In genomic region chr13:99355072-99355471, GRCm38 (mm10) we compare ENCODE assay signal across 30 mouse cellular contexts. TPM values are rescaled to one million over a fixed set of nuclear protein-coding genes. Genes with fewer than 3 reads are reported as not detected.
DNase-seq lines count a peak whose midpoint lies in the region; ATAC-seq and TF ChIP-seq lines count a peak whose summit lies in the region.
"Had no signal": no experiment of that assay in that cellular context is flagged by ENCODE, and none has a peak within 500 bp of the region (broad histone marks: within the 10 kb centered on the region; RNA-seq: fewer than 3 reads in every experiment).

No protein-coding gene starts in this region.

- TF ChIP-seq EP300 in lung, postnatal 0 days (IDR thresholded peaks at IDR 0.05): no peak

- WGBS in embryonic facial prominence, embryonic 13.5 days: 94% methylated on average over 6 of the region's 6 CpGs
- 92% methylated on average over 6 of the region's 6 CpGs for WGBS in embryonic facial prominence, embryonic 10.5 days
- WGBS in hindbrain, embryonic 13.5 days: 91% methylated on average over 6 of the region's 6 CpGs
- WGBS in hindbrain, embryonic 16.5 days: 85% methylated on average over 6 of the region's 6 CpGs
- 53% methylated on average over 6 of the region's 6 CpGs for WGBS in kidney, postnatal 0 days
- WGBS in kidney, adult 2 months: 84% methylated on average over 6 of the region's 6 CpGs
- WGBS in limb, embryonic 10.5 days: 87% methylated on average over 6 of the region's 6 CpGs
- 84% methylated on average over 6 of the region's 6 CpGs for WGBS in lung, postnatal 0 days

- no peaks in the 10 kb centered on the region for H3K27me3 ChIP-seq in embryonic facial prominence, embryonic 13.5 days
- no peaks in the 10 kb centered on the region for H3K27me3 ChIP-seq in embryonic facial prominence, embryonic 10.5 days (replicated peaks; ENCODE audit: low read depth, poor library complexity, severe bottlenecking)
- H3K27me3 ChIP-seq in hindbrain, embryonic 13.5 days: no peaks in the 10 kb centered on the region
- H3K27me3 ChIP-seq in hindbrain, embryonic 16.5 days (replicated peaks; ENCODE audit: control insufficient read depth, insufficient read depth, low read length): no peaks in the 10 kb centered on the region
- H3K27me3 ChIP-seq in kidney, postnatal 0 days (ENCODE audit: insufficient read depth, low read length): no peaks in the 10 kb centered on the region
- H3K27me3 ChIP-seq in kidney, adult 2 months (replicated peaks; ENCODE audit: control insufficient read depth, insufficient read depth, low read length): no peaks in the 10 kb centered on the region
- H3K27me3 ChIP-seq in limb, embryonic 10.5 days (ENCODE audit: low read depth, poor library complexity, severe bottlenecking): no peaks in the 10 kb centered on the region
- H3K27me3 ChIP-seq in lung, postnatal 0 days (replicated peaks; ENCODE audit: insufficient read depth, low read length): no peaks in the 10 kb centered on the region
- H3K27me3 ChIP-seq: CH12.LX; forebrain, embryonic 13.5 days; heart, embryonic 13.5 days; limb, embryonic 12.5 days; liver, embryonic 15.5 days; midbrain, embryonic 12.5 days; neural tube, embryonic 12.5 days had no signal

- no peak for TF ChIP-seq POLR2A in kidney, adult 2 months (IDR thresholded peaks at IDR 0.05; ENCODE audit: low read depth, low read length)

- ATAC-seq in embryonic facial prominence, embryonic 13.5 days (ENCODE audit: insufficient number of reproducible peaks, insufficient read depth, low FRiP score, low TSS enrichment, low read depth): no peak
- no peak for ATAC-seq in hindbrain, embryonic 13.5 days (ENCODE audit: low FRiP score)
- ATAC-seq in hindbrain, embryonic 16.5 days: no peak
- ATAC-seq in kidney, postnatal 0 days (replicated peaks; ENCODE audit: low FRiP score, low read depth): no peak
- no peak for ATAC-seq in lung, postnatal 0 days
- ATAC-seq: activated CD4-positive, CD25-positive, alpha-beta regulatory T cell, adult 4 months; forebrain, embryonic 13.5 days; inflammation-experienced regulatory T-cells, adult 6 months had no signal

- 0 out of 2 replicates have a peak overlapping the region, but pooled peaks have one; percentile 44 for H3K9ac ChIP-seq in embryonic facial prominence, embryonic 13.5 days
- peak overlapping the region; percentile 19; the same call in 1 of the 2 replicates for H3K9ac ChIP-seq in hindbrain, embryonic 13.5 days
- no peak overlapping the region for H3K9ac ChIP-seq in hindbrain, embryonic 16.5 days (ENCODE audit: low read depth, low read length)
- 0 out of 2 replicates have a peak overlapping the region, but pooled peaks have one; percentile 38 for H3K9ac ChIP-seq in kidney, postnatal 0 days (ENCODE audit: low read depth, low read length)
- H3K9ac ChIP-seq in lung, postnatal 0 days (replicated peaks; ENCODE audit: low read depth): no peak overlapping the region
- H3K9ac ChIP-seq: forebrain, embryonic 13.5 days; hindbrain, embryonic 14.5 days; limb, embryonic 12.5 days; liver, embryonic 15.5 days; lung, embryonic 14.5 days; midbrain, embryonic 12.5 days; neural tube, embryonic 12.5 days had no signal

- TF ChIP-seq CTCF in kidney, postnatal 0 days (IDR thresholded peaks at IDR 0.05; ENCODE audit: low read depth): no peak
- TF ChIP-seq CTCF in kidney, adult 2 months (conservative IDR thresholded peaks at IDR 0.05; ENCODE audit: insufficient read depth, insufficient read length, low read depth, low read length): no peak
- TF ChIP-seq CTCF in lung, postnatal 0 days (IDR thresholded peaks at IDR 0.05): no peak

- no peak overlapping the region for H3K4me3 ChIP-seq in embryonic facial prominence, embryonic 13.5 days
- H3K4me3 ChIP-seq in embryonic facial prominence, embryonic 10.5 days: no peak overlapping the region
- no peak overlapping the region for H3K4me3 ChIP-seq in hindbrain, embryonic 13.5 days
- no peak overlapping the region for H3K4me3 ChIP-seq in hindbrain, embryonic 16.5 days (ENCODE audit: low read length)
- no peak overlapping the region for H3K4me3 ChIP-seq in kidney, postnatal 0 days (replicated peaks; ENCODE audit: low read depth, low read length)
- H3K4me3 ChIP-seq in kidney, adult 2 months (ENCODE audit: insufficient read depth, low read depth, low read length): no peak overlapping the region
- no peak overlapping the region for H3K4me3 ChIP-seq in limb, embryonic 10.5 days
- no peak overlapping the region for H3K4me3 ChIP-seq in lung, postnatal 0 days (ENCODE audit: low read depth, low read length)
- H3K4me3 ChIP-seq: forebrain, embryonic 13.5 days; heart, embryonic 13.5 days; limb, embryonic 12.5 days; liver, embryonic 15.5 days; midbrain, embryonic 12.5 days; myocyte; neural tube, embryonic 12.5 days had no signal

- peaks cover 23% of the 10 kb centered on the region for H3K36me3 ChIP-seq in embryonic facial prominence, embryonic 13.5 days
- H3K36me3 ChIP-seq in embryonic facial prominence, embryonic 10.5 days (replicated peaks): peaks cover 62% of the 10 kb centered on the region
- peaks cover 10% of the 10 kb centered on the region for H3K36me3 ChIP-seq in hindbrain, embryonic 13.5 days
- H3K36me3 ChIP-seq in hindbrain, embryonic 16.5 days (ENCODE audit: control insufficient read depth, insufficient read depth, low read length): 0 out of 2 replicates have a peak, but pooled peaks cover 3% of the 10 kb centered on the region
- H3K36me3 ChIP-seq in kidney, postnatal 0 days (ENCODE audit: insufficient read depth, low read length): peaks cover 6% of the 10 kb centered on the region; the same call in 1 of the 2 replicates
- no peaks in the 10 kb centered on the region for H3K36me3 ChIP-seq in kidney, adult 2 months (ENCODE audit: control insufficient read depth, insufficient read depth, low read length)
- H3K36me3 ChIP-seq in limb, embryonic 10.5 days: peaks cover 54% of the 10 kb centered on the region
- no peaks in the 10 kb centered on the region for H3K36me3 ChIP-seq in lung, postnatal 0 days (ENCODE audit: insufficient read depth, low read length)

- no peak for DNase-seq in embryonic facial prominence, embryonic 10.5 days (ENCODE audit: low spot score)
- no peak for DNase-seq in kidney, postnatal 0 days (ENCODE audit: low spot score)
- DNase-seq in kidney, adult 2 months: no peak
- DNase-seq in limb, embryonic 10.5 days (ENCODE audit: low spot score): no peak
- no peak for DNase-seq in lung, postnatal 0 days (ENCODE audit: low spot score)
- DNase-seq: adrenal gland, adult 2 months; cerebellum, adult 2 months; cerebellum, postnatal 14 days; gastrocnemius, postnatal 14 days; heart, postnatal 10 days; kidney, postnatal 14 days; lung, embryonic 14.5 days; right cerebral cortex, adult 18-20 months; right cerebral cortex, postnatal 4 days; thymus, adult 18-20 months; thymus, postnatal 25 days had no signal

- no peak overlapping the region for H3K4me2 ChIP-seq in embryonic facial prominence, embryonic 13.5 days
- H3K4me2 ChIP-seq in hindbrain, embryonic 13.5 days: no peak overlapping the region
- no peak overlapping the region for H3K4me2 ChIP-seq in hindbrain, embryonic 16.5 days (ENCODE audit: low read length)
- H3K4me2 ChIP-seq in kidney, postnatal 0 days (ENCODE audit: low read length): no peak overlapping the region
- no peak overlapping the region for H3K4me2 ChIP-seq in lung, postnatal 0 days (replicated peaks; ENCODE audit: low read depth, low read length)
- H3K4me2 ChIP-seq: forebrain, embryonic 13.5 days; heart, embryonic 13.5 days; hindbrain, embryonic 14.5 days; limb, embryonic 12.5 days; liver, embryonic 15.5 days; lung, embryonic 14.5 days; midbrain, embryonic 12.5 days; neural tube, embryonic 12.5 days had no signal

- peaks cover 9% of the 10 kb centered on the region for H3K4me1 ChIP-seq in embryonic facial prominence, embryonic 13.5 days
- peaks cover 9% of the 10 kb centered on the region; the same call in 1 of the 2 replicates for H3K4me1 ChIP-seq in embryonic facial prominence, embryonic 10.5 days
- H3K4me1 ChIP-seq in hindbrain, embryonic 13.5 days (replicated peaks): peaks cover 18% of the 10 kb centered on the region
- H3K4me1 ChIP-seq in hindbrain, embryonic 16.5 days (ENCODE audit: control insufficient read depth, insufficient read depth, low read depth, low read length): peaks cover 5% of the 10 kb centered on the region
- no peaks in the 10 kb centered on the region for H3K4me1 ChIP-seq in kidney, postnatal 0 days (replicated peaks; ENCODE audit: insufficient read depth, low read length)
- no peaks in the 10 kb centered on the region for H3K4me1 ChIP-seq in kidney, adult 2 months (ENCODE audit: control insufficient read depth, insufficient read depth, low read length)
- peaks cover 17% of the 10 kb centered on the region for H3K4me1 ChIP-seq in limb, embryonic 10.5 days
- no peaks in the 10 kb centered on the region for H3K4me1 ChIP-seq in lung, postnatal 0 days (ENCODE audit: insufficient read depth, low read depth, low read length)

- H3K9me3 ChIP-seq in embryonic facial prominence, embryonic 13.5 days: no peaks in the 10 kb centered on the region
- no peaks in the 10 kb centered on the region for H3K9me3 ChIP-seq in embryonic facial prominence, embryonic 10.5 days
- no peaks in the 10 kb centered on the region for H3K9me3 ChIP-seq in hindbrain, embryonic 13.5 days
- H3K9me3 ChIP-seq in hindbrain, embryonic 16.5 days (ENCODE audit: control insufficient read depth, low read length): no peaks in the 10 kb centered on the region
- no peaks in the 10 kb centered on the region for H3K9me3 ChIP-seq in kidney, postnatal 0 days (replicated peaks; ENCODE audit: low read length)
- no peaks in the 10 kb centered on the region for H3K9me3 ChIP-seq in limb, embryonic 10.5 days (replicated peaks)
- H3K9me3 ChIP-seq in lung, postnatal 0 days (ENCODE audit: low read length): no peaks in the 10 kb centered on the region
- H3K9me3 ChIP-seq: forebrain, embryonic 13.5 days; heart, embryonic 13.5 days; limb, embryonic 12.5 days; liver, embryonic 15.5 days; midbrain, embryonic 12.5 days; neural tube, embryonic 12.5 days had no signal

- no peak overlapping the region for H3K27ac ChIP-seq in embryonic facial prominence, embryonic 13.5 days
- no peak overlapping the region for H3K27ac ChIP-seq in embryonic facial prominence, embryonic 10.5 days (replicated peaks)
- no peak overlapping the region for H3K27ac ChIP-seq in hindbrain, embryonic 13.5 days
- H3K27ac ChIP-seq in hindbrain, embryonic 16.5 days (ENCODE audit: low read depth, low read length): no peak overlapping the region
- no peak overlapping the region for H3K27ac ChIP-seq in kidney, postnatal 0 days
- H3K27ac ChIP-seq in kidney, adult 2 months (ENCODE audit: insufficient read depth, low read depth, low read length): no peak overlapping the region
- peak overlapping the region; percentile 34; the same call in 1 of the 2 replicates for H3K27ac ChIP-seq in limb, embryonic 10.5 days
- no peak overlapping the region for H3K27ac ChIP-seq in lung, postnatal 0 days (ENCODE audit: low read length)
- H3K27ac ChIP-seq: forebrain, embryonic 13.5 days; heart, embryonic 13.5 days; hindbrain, embryonic 14.5 days; limb, embryonic 12.5 days; liver, embryonic 15.5 days; midbrain, embryonic 12.5 days; neural tube, embryonic 12.5 days had no signal

RNA-seq across cellular contexts. Expression of gene Mrps27, which starts 10.5 kb away (rescaled TPM):
- 60.1 and 62.5 TPM in 2 replicates for polyA plus RNA-seq in embryonic facial prominence, embryonic 13.5 days (2015; fragmentation: Nextera tagmentation; extraction: Ambion mirVana)
- polyA plus RNA-seq in embryonic facial prominence, embryonic 10.5 days (2016; fragmentation: Nextera tagmentation; extraction: Ambion mirVana): 82.8 and 88.2 TPM in 2 replicates
- 35.7 and 41.1 TPM in 2 replicates for polyA plus RNA-seq in hindbrain, embryonic 13.5 days (2015; fragmentation: Nextera tagmentation; extraction: Ambion mirVana)
- 46.8 and 47.6 TPM in 2 replicates for polyA plus RNA-seq in hindbrain, embryonic 16.5 days (2015; fragmentation: Nextera tagmentation; extraction: Ambion mirVana)
- 50.7 and 55.2 TPM in 2 replicates for polyA plus RNA-seq in kidney, postnatal 0 days (2015; fragmentation: Nextera tagmentation; extraction: Ambion mirVana)
- polyA plus RNA-seq in kidney, adult 2 months (2012; rRNA removed): 24.2 and 26.7 TPM in 2 replicates
- 85.4 and 97.4 TPM in 2 replicates for polyA plus RNA-seq in limb, embryonic 10.5 days (2016; fragmentation: Nextera tagmentation; extraction: Ambion mirVana)
- polyA plus RNA-seq in lung, postnatal 0 days (2015; fragmentation: Nextera tagmentation; extraction: Ambion mirVana): 19.2 and 20.4 TPM in 2 replicates

RNA-seq across cellular contexts. Expression of gene Ptcd2, which starts 10.6 kb away (rescaled TPM):
- 44.7 and 45.8 TPM in 2 replicates for polyA plus RNA-seq in embryonic facial prominence, embryonic 13.5 days (2015; fragmentation: Nextera tagmentation; extraction: Ambion mirVana)
- polyA plus RNA-seq in embryonic facial prominence, embryonic 10.5 days (2016; fragmentation: Nextera tagmentation; extraction: Ambion mirVana): 52.9 and 55.0 TPM in 2 replicates
- polyA plus RNA-seq in hindbrain, embryonic 13.5 days (2015; fragmentation: Nextera tagmentation; extraction: Ambion mirVana): 52.0 and 53.5 TPM in 2 replicates
- polyA plus RNA-seq in hindbrain, embryonic 16.5 days (2015; fragmentation: Nextera tagmentation; extraction: Ambion mirVana): 53.6 and 59.4 TPM in 2 replicates
- 52.5 and 54.0 TPM in 2 replicates for polyA plus RNA-seq in kidney, postnatal 0 days (2015; fragmentation: Nextera tagmentation; extraction: Ambion mirVana)
- 27.3 and 29.4 TPM in 2 replicates for polyA plus RNA-seq in kidney, adult 2 months (2012; rRNA removed)
- polyA plus RNA-seq in limb, embryonic 10.5 days (2016; fragmentation: Nextera tagmentation; extraction: Ambion mirVana): 57.3 and 59.1 TPM in 2 replicates
- polyA plus RNA-seq in lung, postnatal 0 days (2015; fragmentation: Nextera tagmentation; extraction: Ambion mirVana): 22.9 and 25.3 TPM in 2 replicates

Comparison
In these comparisons a context has a peak if more than half of its experiments do, and no peak if none do; other contexts are left out.
1. H3K9ac ChIP-seq: peak in embryonic facial prominence, embryonic 13.5 days (single experiment), hindbrain, embryonic 13.5 days (single experiment) and kidney, postnatal 0 days (single experiment); none in hindbrain, embryonic 16.5 days (single experiment) and lung, postnatal 0 days (single experiment).